Mouse (Mus musculus) gastrocnemius, adult 18-20 months (tissue): Measurements from ENCODE around the gene Map3k11. TPM values are rescaled to one million over a fixed set of nuclear protein-coding genes. Genes with fewer than 3 reads are reported as not detected.
A peak's percentile ranks its signal among the peaks of the same experiment; 100 is the strongest.

Experiments
- DNase-seq: peaks from one replicate; pipeline ENCODE4 v3.0.0; 2021; ENCODE audit warnings: low spot score
- long read RNA-seq, 2 experiments: library from polyadenylated mRNA; stranded (forward); transcript quantifications; one replicate each; pipeline ENCODE4 v2.0.0; 2021
- total RNA-seq, 2 experiments: library from RNA; stranded (reverse); gene quantifications; 2 replicates each; pipeline ENCODE4 v1.2.3; 2021

Map3k11 gene
- total RNA-seq, result 1 to 10 TPM; 8.6 to 9.4 TPM
- long read RNA-seq, experiment 1, partial matches to known transcripts, result 18 of 21 reads
- long read RNA-seq, experiment 1, other reads (novel, unspliced or antisense), result 3 of 21 reads
- long read RNA-seq, experiment 2, partial matches to known transcripts, result 11 of 16 reads
- long read RNA-seq, experiment 2, other reads (novel, unspliced or antisense), result 5 of 16 reads

GRCm38 (mm10) chr19:5688200-5689087, at the start of gene Map3k11, which contains the start of gene Pcnx3:
Gene Map3k11 (plus strand): TSS chr19:5688742.
Gene Pcnx3 (minus strand): TSS chr19:5688908.
- DNase-seq, result peak; percentile 97

GRCm38 (mm10) chr19:5640339-5640738, 48.2 kb upstream of the Map3k11 start:
- DNase-seq, result no peak

GRCm38 (mm10) chr19:5641021-5641420, 47.5 kb upstream of the Map3k11 start:
- no peak for DNase-seq

GRCm38 (mm10) chr19:5641641-5642040, 46.9 kb upstream of the Map3k11 start:
- DNase-seq, result no peak

DNA sequence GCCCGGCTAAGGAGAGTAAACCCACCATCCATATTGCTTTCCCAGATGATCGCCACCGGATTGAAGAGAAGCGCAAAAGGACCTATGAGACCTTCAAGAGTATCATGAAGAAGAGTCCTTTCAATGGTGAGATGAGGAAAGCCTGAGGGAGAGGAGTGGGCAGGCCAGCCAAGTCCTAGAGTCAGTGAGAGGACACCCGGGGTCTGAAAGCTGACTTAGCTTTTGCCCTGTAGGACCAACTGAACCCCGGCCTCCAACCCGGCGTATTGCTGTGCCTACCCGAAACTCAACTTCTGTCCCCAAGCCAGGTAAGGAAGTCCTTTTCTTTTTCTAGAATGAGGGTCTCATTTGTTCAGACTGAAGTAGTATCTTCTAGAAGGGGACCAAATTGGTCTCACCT, 43.3 kb upstream of the Map3k11 start:
- DNase-seq, result no peak

DNA sequence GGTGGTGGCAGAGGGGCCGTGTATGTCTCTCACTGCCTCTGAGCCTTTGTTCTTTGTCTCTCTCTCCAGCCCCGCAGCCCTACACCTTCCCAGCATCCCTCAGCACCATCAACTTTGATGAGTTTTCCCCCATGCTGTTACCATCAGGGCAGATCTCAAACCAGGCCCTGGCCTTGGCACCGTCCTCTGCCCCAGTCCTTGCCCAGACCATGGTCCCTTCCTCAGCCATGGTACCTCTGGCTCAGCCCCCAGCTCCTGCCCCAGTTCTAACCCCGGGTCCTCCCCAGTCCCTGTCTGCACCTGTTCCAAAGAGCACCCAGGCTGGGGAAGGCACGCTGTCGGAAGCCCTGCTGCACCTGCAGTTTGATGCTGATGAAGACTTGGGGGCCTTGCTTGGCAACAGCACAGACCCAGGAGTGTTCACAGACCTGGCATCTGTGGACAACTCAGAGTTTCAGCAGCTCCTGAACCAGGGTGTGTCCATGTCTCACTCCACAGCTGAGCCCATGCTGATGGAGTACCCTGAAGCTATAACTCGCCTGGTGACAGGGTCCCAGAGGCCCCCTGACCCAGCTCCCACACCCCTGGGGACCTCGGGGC, 41.7 kb upstream of the Map3k11 start:
- no peak for DNase-seq

GRCm38 (mm10) chr19:5647791-5648190, 40.8 kb upstream of the Map3k11 start:
- no peak for DNase-seq

- peak; percentile 79 for DNase-seq
Observed at GRCm38 (mm10) chr19:5648401-5649297, 39.9 kb upstream of the Map3k11 start.

- peak; percentile 74 for DNase-seq
Observed at GRCm38 (mm10) chr19:5649298-5649741, 39.2 kb upstream of the Map3k11 start.

DNA sequence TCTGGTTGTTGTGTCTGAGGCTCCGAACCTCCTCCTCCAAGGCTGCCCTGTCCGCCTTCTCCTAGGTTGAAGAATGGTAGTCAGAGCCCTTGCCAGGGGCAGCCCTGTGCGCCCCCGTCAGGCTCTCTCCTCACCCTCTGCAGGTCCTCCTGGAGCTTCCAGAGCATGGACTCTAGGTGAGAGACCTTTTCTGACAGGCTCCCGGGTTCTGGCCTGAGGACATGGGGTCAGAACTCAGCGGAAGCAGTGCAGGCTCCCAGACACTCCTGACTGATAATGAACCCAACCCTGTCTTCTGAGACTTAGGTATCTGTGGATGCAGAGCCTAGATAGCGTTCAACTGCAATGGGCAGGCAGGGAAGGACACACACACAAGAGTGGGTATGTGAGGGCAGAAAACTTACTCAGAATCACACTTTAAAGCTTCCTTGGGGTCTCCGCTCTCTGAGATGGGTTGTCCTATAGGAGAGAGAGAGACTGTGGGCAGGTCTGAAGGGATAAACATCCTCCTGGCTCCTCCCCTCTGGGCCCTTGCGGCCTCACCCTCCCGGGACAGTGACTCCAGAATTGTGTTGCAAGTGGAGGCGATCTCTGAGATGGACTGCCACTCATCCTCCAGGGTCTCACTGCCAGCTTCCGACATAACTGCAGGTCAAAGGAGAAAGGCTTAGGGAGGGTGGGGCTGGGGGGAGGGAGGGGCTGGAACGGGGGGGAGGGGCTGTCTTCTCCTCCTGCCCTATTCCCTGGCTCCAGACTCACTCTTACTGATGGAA, 36.9 kb upstream of the Map3k11 start:
- DNase-seq, result no peak

DNA sequence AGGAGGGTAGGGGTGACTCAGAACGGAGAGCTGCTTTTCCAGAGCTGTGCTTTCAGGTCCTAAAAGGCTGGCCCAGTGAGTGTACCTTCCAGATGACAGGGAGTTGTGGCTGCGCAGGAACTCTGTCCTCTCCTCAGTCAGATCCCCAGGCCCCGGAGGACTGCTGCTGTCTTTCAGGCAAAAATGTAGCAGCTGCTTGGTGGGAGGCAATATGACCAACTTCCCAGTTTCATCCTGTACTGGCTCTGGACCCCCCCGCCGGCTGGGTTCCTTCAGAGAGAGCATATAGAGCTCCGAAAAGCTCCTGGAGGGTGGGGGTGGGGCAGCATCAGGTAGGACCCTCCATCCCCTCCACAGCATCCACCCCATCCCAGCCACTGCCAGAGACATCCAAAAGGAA, 36.0 kb upstream of the Map3k11 start:
- no peak for DNase-seq

DNA sequence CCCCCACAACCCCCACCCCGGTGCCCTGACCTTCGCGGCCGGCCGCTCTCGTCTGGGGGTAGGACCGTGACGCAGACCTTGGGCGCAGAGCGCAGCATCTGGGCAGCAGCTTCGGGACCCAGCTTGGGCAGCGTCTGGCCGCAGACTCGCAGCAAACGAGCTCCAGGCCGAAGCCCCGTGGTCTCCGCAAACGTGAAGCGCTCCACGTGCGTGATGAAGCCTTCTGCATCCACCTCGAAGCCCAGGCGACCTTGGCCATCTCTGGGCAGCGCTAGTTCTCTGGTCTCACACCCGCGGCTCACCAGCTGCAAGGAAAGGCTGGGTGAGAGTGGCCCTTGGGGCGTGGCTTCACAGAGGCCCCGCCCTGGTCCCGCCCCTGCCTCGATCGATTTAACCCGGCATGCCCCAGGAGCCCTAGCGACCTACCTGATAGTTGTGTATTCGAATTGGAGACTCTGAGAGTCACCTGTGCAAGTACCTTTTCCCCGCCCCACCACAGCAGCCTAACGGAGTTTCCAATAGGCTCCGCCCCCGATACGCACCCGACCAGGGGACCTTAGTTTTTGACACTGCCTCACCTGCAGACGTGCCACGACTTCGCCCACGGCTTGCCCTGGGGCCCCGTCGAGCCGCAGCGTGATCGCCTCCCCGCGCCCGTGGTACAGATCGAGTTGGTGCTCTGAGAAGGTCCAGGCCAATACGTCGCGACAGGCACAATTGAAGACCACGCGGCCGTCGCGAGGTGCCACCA, 34.4 kb upstream of the Map3k11 start:
- DNase-seq, result no peak

DNA sequence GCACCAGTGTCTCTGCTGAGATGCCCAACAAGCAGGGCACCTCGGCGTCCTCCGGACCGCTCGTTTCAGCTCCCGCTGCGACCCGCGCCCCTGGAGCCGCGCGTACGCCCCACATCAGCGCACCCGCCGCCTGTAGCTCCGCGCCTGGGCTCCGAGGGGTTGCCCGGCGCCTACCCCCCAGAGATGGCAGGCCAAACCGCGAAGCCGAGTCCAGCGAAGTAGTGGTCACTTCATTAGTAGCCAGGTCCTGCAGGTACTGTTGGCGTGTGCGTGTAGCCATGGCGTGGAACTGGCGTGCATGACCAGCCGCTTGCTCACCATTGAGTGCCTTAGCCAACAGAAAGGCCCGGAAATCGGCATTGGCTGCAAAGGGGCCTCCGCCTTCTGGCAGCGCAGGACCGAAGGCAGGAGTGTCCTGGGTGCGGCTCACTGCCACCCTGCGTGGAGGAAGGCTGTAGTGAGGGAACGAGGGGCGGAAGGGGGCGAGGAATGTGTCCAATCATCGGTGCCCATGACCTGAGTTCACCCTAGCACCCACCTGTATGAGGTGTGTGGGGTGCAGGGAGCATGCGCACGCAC, 33.7 kb upstream of the Map3k11 start:
- no peak for DNase-seq

- no peak for DNase-seq
Observed at GRCm38 (mm10) chr19:5660942-5661751, 27.4 kb upstream of the Map3k11 start.

DNA sequence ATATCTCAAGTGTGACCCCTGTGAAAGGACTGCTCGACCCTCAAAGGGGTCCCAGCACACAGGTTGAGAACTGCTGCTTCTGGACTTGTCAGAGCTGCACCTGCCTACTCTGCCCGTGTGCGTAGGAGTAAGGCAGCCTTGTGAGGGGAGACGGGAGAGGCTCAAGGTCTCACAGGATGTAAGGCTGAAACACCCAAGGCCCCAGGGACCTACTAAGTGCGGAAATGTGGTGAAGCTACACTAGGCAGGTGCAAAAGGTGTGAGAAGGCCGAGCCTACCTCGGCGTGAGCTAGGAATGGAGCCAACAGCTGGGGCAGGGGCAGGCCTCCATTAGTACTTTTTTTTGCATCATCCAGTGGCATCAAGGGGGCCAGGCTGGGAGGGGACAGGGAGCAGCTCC, 26.2 kb upstream of the Map3k11 start:
- no peak for DNase-seq

GRCm38 (mm10) chr19:5662981-5663913, 25.3 kb upstream of the Map3k11 start, which contains the start of gene Sipa1:
Gene Sipa1 (minus strand): TSS chr19:5663707.
- peak; percentile 94 for DNase-seq

DNA sequence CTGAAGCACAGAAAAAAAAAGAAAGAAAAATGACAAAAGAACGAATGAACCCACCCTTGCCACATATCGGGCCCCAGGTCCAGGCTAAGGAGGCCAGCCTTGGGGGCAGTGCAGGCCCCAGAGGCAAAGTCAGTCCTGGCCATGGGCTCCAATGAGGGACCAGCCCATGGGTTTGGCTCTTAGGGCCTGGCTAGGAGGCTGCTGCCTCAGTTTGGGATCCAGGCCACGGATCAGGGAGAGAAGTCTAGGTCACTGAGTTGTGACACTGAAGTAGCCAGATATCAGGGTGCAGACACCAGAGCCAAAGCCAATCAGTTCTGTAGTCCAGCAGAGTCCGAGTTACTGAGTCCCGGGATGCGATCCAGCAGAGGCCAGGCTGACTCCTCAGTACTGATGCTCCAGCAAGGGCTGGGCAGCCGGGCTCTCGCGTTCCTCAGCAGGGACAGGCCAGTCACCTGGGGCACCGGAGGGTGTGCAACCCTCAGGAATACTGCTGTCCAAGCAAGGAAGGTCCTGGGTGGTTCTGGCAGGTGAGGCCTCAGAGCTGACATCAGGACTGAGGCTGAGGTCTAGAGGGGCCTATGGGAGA, 23.8 kb upstream of the Map3k11 start:
- DNase-seq, result no peak
